Mouse (Mus musculus) midbrain, embryonic 16.5 days (tissue): Measurements from ENCODE around the gene Klhdc3. TPM values are rescaled to one million over a fixed set of nuclear protein-coding genes. Genes with fewer than 3 reads are reported as not detected.
A peak's percentile ranks its signal among the peaks of the same experiment; 100 is the strongest.

ENCODE experiments used
- ATAC-seq: fragments of 200-750 bp; cut with Nextera tagmentation; 2 replicates; pipeline ENCODE4 v1.8.0; 2017; ENCODE audit warnings: moderate TSS enrichment
- H3K27ac ChIP-seq: fragments of 300-500 bp; sonication (generic); 2 replicates; pipeline ENCODE4 v1.5.1; 2014; ENCODE audit warnings: mild to moderate bottlenecking, low read length, mixed read lengths
- H3K27me3 ChIP-seq: fragments of 300-500 bp; sonication (generic); 2 replicates; pipeline ENCODE4 v1.6.1; 2014; ENCODE audit warnings: low read depth, low read length, mixed read lengths; ENCODE audit not compliant: control insufficient read depth, insufficient read depth
- H3K36me3 ChIP-seq: fragments of 300-500 bp; sonication (generic); 2 replicates; pipeline ENCODE4 v1.6.1; 2014; ENCODE audit warnings: mild to moderate bottlenecking, low read length, moderate library complexity, mixed read lengths; ENCODE audit not compliant: control insufficient read depth, insufficient read depth
- H3K4me1 ChIP-seq: fragments of 300-500 bp; sonication (generic); 2 replicates; pipeline ENCODE4 v1.6.1; 2014; ENCODE audit warnings: mild to moderate bottlenecking, low read length, mixed read lengths; ENCODE audit not compliant: control insufficient read depth, insufficient read depth
- H3K4me2 ChIP-seq: fragments of 300-500 bp; sonication (generic); 2 replicates; pipeline ENCODE4 v1.6.1; 2014; ENCODE audit warnings: mild to moderate bottlenecking, low read length, mixed read lengths
- H3K4me3 ChIP-seq: fragments of 300-500 bp; sonication (generic); 2 replicates; pipeline ENCODE4 v1.5.1; 2014; ENCODE audit warnings: low read depth, mild to moderate bottlenecking, low read length, moderate library complexity, mixed read lengths
- H3K9ac ChIP-seq: fragments of 300-500 bp; sonication (generic); 2 replicates; pipeline ENCODE4 v1.6.1; 2014; ENCODE audit warnings: low read depth, low read length, mixed read lengths
- H3K9me3 ChIP-seq: fragments of 300-500 bp; sonication (generic); replicated peaks from 2 replicates; pipeline ENCODE4 v1.6.1; 2014; ENCODE audit warnings: mild to moderate bottlenecking, low read length, mixed read lengths; ENCODE audit not compliant: control insufficient read depth, poor library complexity, severe bottlenecking
- WGBS: fragments of 180-500 bp; shearing (Covaris S2); extraction: QIAGEN DNeasy Blood & Tissue Kit; methylation state at CpG from one replicate; pipeline ENCODE4 v1.1.7; 2014; 5-methylcytosine and 5-hydroxymethylcytosine counted together
- polyA plus RNA-seq: library from polyadenylated mRNA; unstranded; fragments of >200 nt; fragmentation: Nextera tagmentation; extraction: Ambion mirVana; gene quantifications from 2 replicates; pipeline ENCODE4 v1.2.1, GENCODE M21; 2015

Gene Klhdc3
- polyA plus RNA-seq, 1 experiment from 2014 or later, result 173 TPM

- Histone ChIP-seq H3K4me1 (peaks cover 25% of the 10 kb centered on the region), H3K27ac (peak within 1 kb of the TSS; percentile 72), H3K9me3 (no peaks in the 10 kb centered on the region), H3K27me3 (no peaks in the 10 kb centered on the region), H3K36me3 (peaks cover 34% of the 10 kb centered on the region), H3K9ac (peak within 1 kb of the TSS; percentile 69), H3K4me2 (peak within 1 kb of the TSS; percentile 89), H3K4me3 (peak within 1 kb of the TSS; percentile 88)
- ATAC-seq, result peak; percentile 91
- under 1% methylated on average over 43 of the region's 43 CpGs for WGBS
Observed at GRCm38 (mm10) chr17:46673850-46674529, 6.7 kb downstream of the Klhdc3 start, which contains the start of gene Rrp36. Gene Rrp36, minus strand, starts transcription at chr17:46674352.

- WGBS, result 98% methylated on average over 10 of the region's 10 CpGs
- no peak for ATAC-seq
- Histone ChIP-seq H3K36me3 (peaks cover 31% of the 10 kb centered on the region), H3K4me1 (peaks cover 18% of the 10 kb centered on the region), H3K4me3 (no peak overlapping the region), H3K4me2 (no peak overlapping the region), H3K9me3 (no peaks in the 10 kb centered on the region), H3K27ac (no peak overlapping the region), H3K9ac (no peak overlapping the region), H3K27me3 (no peaks in the 10 kb centered on the region)
Observed at GRCm38 (mm10) chr17:46669911-46670310, 10.8 kb downstream of the Klhdc3 start.

- no peak overlapping the region for H3K4me3 ChIP-seq
- peaks cover 46% of the 10 kb centered on the region for H3K36me3 ChIP-seq
- H3K4me2 ChIP-seq, result no peak overlapping the region
- no peak overlapping the region for H3K27ac ChIP-seq
- H3K9me3 ChIP-seq, result no peaks in the 10 kb centered on the region
- peaks cover under 1% of the 10 kb centered on the region for H3K4me1 ChIP-seq
- WGBS, result 95% methylated on average over 16 of the region's 16 CpGs
- H3K9ac ChIP-seq, result no peak overlapping the region
- no peaks in the 10 kb centered on the region for H3K27me3 ChIP-seq
- no peak for ATAC-seq
Observed at GRCm38 (mm10) chr17:46667712-46668111, 13.0 kb downstream of the Klhdc3 start.

GRCm38 (mm10) chr17:46662730-46663129, 18.0 kb downstream of the Klhdc3 start:
- H3K27ac ChIP-seq, result no peak overlapping the region
- H3K36me3 ChIP-seq, result peaks cover 63% of the 10 kb centered on the region
- no peaks in the 10 kb centered on the region for H3K9me3 ChIP-seq
- H3K4me1 ChIP-seq, result no peaks in the 10 kb centered on the region
- ATAC-seq, result no peak
- no peak overlapping the region for H3K4me2 ChIP-seq
- no peak overlapping the region for H3K4me3 ChIP-seq
- 95% methylated on average over 5 of the region's 5 CpGs for WGBS
- no peaks in the 10 kb centered on the region for H3K27me3 ChIP-seq
- no peak overlapping the region for H3K9ac ChIP-seq

- WGBS, result 92% methylated on average over 12 of the region's 12 CpGs
- no peak for ATAC-seq
- no peak overlapping the region for H3K4me3 ChIP-seq
Observed at GRCm38 (mm10) chr17:46661981-46662380, 18.7 kb downstream of the Klhdc3 start.

GRCm38 (mm10) chr17:46661351-46661750, 19.4 kb downstream of the Klhdc3 start:
- H3K4me1 ChIP-seq, result no peaks in the 10 kb centered on the region
- H3K27me3 ChIP-seq, result no peaks in the 10 kb centered on the region
- H3K27ac ChIP-seq, result no peak overlapping the region
- no peak overlapping the region for H3K9ac ChIP-seq
- H3K9me3 ChIP-seq, result no peaks in the 10 kb centered on the region
- no peak for ATAC-seq
- H3K4me2 ChIP-seq, result no peak overlapping the region
- WGBS, result 93% methylated on average over 9 of the region's 9 CpGs
- peaks cover 64% of the 10 kb centered on the region for H3K36me3 ChIP-seq
- H3K4me3 ChIP-seq, result no peak overlapping the region

More at GRCm38 (mm10) chr17:46661981-46662380, 18.7 kb downstream of the Klhdc3 start:
- H3K4me1 ChIP-seq, result no peaks in the 10 kb centered on the region
- H3K27me3 ChIP-seq, result no peaks in the 10 kb centered on the region
- H3K9ac ChIP-seq, result no peak overlapping the region
- peaks cover 66% of the 10 kb centered on the region for H3K36me3 ChIP-seq
- H3K27ac ChIP-seq, result no peak overlapping the region
- no peaks in the 10 kb centered on the region for H3K9me3 ChIP-seq
- H3K4me2 ChIP-seq, result no peak overlapping the region

- WGBS, result 89% methylated on average over 6 of the region's 6 CpGs
- no peak overlapping the region for H3K9ac ChIP-seq
- H3K9me3 ChIP-seq, result no peaks in the 10 kb centered on the region
- no peaks in the 10 kb centered on the region for H3K27me3 ChIP-seq
- no peak overlapping the region for H3K4me2 ChIP-seq
- peaks cover 53% of the 10 kb centered on the region for H3K36me3 ChIP-seq
- peaks cover 14% of the 10 kb centered on the region for H3K4me1 ChIP-seq
- H3K27ac ChIP-seq, result no peak overlapping the region
- no peak overlapping the region for H3K4me3 ChIP-seq
- no peak for ATAC-seq
Observed at GRCm38 (mm10) chr17:46656054-46656453, 24.7 kb downstream of the Klhdc3 start.

GRCm38 (mm10) chr17:46651755-46652547, 28.8 kb downstream of the Klhdc3 start:
- Histone ChIP-seq H3K27me3 (no peaks in the 10 kb centered on the region), H3K36me3 (peaks cover 24% of the 10 kb centered on the region), H3K4me2 (peak overlapping the region; percentile 88), H3K4me3 (peak overlapping the region; percentile 71), H3K9me3 (no peaks in the 10 kb centered on the region), H3K9ac (peak overlapping the region; percentile 93), H3K27ac (no peak overlapping the region), H3K4me1 (peaks cover 27% of the 10 kb centered on the region)
- 77% methylated on average over 20 of the region's 20 CpGs for WGBS
- no peak for ATAC-seq

GRCm38 (mm10) chr17:46651292-46651691, 29.4 kb downstream of the Klhdc3 start:
- ATAC-seq, result no peak
- H3K4me1 ChIP-seq, result peaks cover 31% of the 10 kb centered on the region
- H3K9me3 ChIP-seq, result no peaks in the 10 kb centered on the region
- H3K9ac ChIP-seq, result peak overlapping the region; percentile 93
- H3K27me3 ChIP-seq, result no peaks in the 10 kb centered on the region
- H3K27ac ChIP-seq, result peak overlapping the region; percentile 95
- peak overlapping the region; percentile 71 for H3K4me3 ChIP-seq
- H3K4me2 ChIP-seq, result peak overlapping the region; percentile 88
- H3K36me3 ChIP-seq, result peaks cover 20% of the 10 kb centered on the region
- 69% methylated on average over 17 of the region's 17 CpGs for WGBS
